Mouse (Mus musculus): ENCODE results near the gene Corin. TPM values are rescaled to one million over a fixed set of nuclear protein-coding genes. Genes with fewer than 3 reads are reported as not detected.

Gene Corin
- polyA plus RNA-seq (2012; rRNA removed): 0.08 and 0.14 TPM in 2 replicates

DNA sequence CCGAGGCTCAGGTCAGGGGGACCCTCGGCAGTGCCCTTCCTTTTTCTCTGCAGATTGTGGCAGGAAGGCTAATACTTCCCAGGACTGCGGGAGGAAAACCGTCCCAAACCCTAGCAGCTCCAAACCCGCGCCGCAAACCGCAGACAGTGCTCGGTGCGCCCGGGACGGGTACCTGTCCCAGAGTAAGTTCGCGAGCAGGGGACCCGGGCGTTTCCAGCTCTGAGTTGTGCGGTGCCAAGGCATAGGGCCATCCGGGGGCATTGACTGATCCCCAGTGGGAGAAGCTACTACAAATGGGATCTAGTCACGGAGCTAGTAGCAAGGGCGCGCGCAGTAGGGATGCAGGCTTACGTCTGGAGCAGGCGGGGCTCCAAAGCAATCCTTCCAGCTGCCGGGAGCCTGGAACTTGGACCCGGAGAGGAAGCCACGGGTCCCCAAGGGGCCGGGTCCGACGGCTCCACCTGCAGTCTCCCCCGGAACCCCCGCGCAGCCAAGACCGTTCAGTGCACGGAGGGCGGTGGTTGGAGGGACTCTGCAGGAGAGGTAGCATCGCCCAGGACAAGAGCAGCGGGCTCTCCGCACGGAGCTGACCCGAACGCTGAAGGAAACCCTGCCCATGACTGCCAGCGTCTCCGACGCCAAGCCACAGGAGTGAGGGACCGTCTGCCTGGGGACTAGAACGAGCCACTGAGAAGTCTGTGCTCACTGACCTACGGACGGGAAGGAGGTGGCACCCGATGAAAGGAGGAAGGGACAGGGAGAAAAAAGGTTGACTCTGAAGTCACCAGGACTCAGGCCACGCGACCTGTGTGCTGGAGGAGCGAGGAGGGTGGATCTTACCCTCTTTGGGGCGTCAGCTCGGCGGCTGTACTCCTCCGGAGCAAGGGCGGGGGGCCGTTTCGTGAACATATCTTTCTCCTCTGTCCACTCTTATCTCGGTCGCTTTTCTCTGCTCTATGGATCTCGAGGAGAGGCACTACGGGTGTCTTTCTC is at the start of gene Corin:
Gene Corin, minus strand, starts transcription at position 943 of the 993 bp plus-strand sequence.
- no peak for DNase-seq (ENCODE audit: extremely low spot score in 1 of 2, low spot score in 1 of 2)

GRCm38 (mm10) chr5:72551209-72551608 is 46.9 kb upstream of the Corin start:
- no peak for DNase-seq (ENCODE audit: extremely low spot score in 1 of 2, low spot score in 1 of 2)

- DNase-seq (ENCODE audit: extremely low spot score in 1 of 2, low spot score in 1 of 2): no peak
Observed at GRCm38 (mm10) chr5:72528896-72529295, 24.6 kb upstream of the Corin start.

- DNase-seq (ENCODE audit: extremely low spot score in 1 of 2, low spot score in 1 of 2): no peak
Observed at GRCm38 (mm10) chr5:72513808-72514207, 9.5 kb upstream of the Corin start.

DNA sequence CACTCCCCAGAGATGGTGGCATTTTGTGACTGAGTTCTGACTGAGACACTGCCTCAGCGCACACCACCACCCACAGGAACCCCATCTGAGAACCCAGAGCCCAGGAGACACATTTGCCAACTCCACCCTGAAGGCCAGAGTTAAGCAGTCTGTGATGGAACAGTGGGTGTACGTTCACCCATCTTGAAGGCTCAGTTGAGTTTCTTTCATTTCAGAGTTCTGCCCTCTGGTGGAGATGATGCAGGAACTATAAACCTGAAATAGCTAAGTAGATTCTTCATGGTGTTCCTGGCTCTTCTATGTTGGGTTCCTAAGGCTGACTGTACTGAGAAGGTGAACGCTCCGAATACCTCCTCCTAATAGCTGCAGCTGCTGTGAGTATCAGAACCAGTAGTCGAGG is 1.5 kb upstream of the Corin start:
- DNase-seq (ENCODE audit: extremely low spot score in 1 of 2, low spot score in 1 of 2): peak in 1 of 2 experiments; percentile 62

DNA sequence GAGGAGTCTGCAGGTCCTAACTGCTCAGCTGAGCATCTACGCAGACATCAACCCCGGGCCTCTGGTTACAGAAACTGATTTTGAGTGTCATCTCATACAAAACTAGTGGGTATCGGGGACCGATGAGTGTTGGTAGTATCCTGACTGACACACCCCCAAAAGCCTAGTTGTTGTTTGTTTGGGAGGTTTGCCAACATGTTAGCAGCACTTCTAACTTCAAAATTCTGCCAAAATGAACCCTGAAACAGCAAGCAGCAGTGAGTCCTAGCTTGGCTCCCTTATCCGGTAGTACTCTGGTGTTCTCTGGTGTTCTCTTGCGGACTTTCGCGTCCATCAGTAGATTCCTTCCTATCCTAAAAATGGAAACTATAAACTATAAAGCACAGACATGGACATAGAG is 1.5 kb downstream of the Corin start:
- DNase-seq (ENCODE audit: extremely low spot score in 1 of 2, low spot score in 1 of 2): no peak

DNA sequence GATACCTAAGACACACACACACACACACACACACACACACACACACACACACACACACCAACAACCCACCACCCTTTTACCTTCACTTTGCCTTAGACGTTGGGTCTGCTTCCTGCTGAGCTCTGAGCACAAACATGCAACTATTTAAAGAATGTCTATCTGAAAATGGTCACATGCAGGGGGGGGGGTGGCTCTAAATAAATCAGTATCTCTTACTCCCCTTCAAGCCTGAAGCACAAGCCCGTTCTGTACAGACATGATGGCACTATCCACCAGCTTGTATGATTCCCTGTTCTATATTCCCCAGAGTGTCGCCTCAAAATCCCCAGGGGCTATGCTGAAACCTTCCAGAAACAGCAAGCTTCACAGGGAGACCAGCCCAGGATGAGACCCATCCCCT is 2.5 kb downstream of the Corin start:
- DNase-seq (ENCODE audit: extremely low spot score in 1 of 2, low spot score in 1 of 2): no peak

GRCm38 (mm10) chr5:72498271-72498670 is 6.0 kb downstream of the Corin start:
- no peak for DNase-seq (ENCODE audit: extremely low spot score in 1 of 2, low spot score in 1 of 2)

GRCm38 (mm10) chr5:72496756-72497155 is 7.5 kb downstream of the Corin start:
- no peak for DNase-seq (ENCODE audit: extremely low spot score in 1 of 2, low spot score in 1 of 2)

- no peak for DNase-seq (ENCODE audit: extremely low spot score in 1 of 2, low spot score in 1 of 2)
Observed at GRCm38 (mm10) chr5:72493906-72494305, 10.4 kb downstream of the Corin start.

DNA sequence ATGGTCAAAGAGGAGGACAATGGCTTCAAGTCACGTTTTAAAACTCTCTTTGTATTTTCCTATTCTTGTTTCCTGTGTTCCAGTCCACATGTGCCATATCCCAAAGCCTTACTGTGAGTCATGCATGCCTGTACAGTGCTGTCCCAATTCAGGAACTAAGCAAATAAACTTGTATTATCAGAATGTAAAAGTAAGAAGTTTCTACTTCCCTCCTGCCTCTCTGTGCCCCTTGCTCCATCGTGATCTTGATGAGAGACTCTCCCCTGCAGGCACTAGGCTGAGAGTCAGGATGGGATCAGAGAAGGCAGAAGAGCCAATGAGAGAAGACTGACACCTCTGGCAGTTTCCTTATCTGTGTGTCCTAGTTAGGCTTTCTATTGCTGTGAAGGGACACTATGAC is 13.0 kb downstream of the Corin start:
- DNase-seq (ENCODE audit: extremely low spot score in 1 of 2, low spot score in 1 of 2): no peak

GRCm38 (mm10) chr5:72480456-72480855 is 23.8 kb downstream of the Corin start:
- DNase-seq (ENCODE audit: extremely low spot score in 1 of 2, low spot score in 1 of 2): no peak

GRCm38 (mm10) chr5:72472317-72473009 is 31.8 kb downstream of the Corin start:
- no peak for DNase-seq (ENCODE audit: extremely low spot score in 1 of 2, low spot score in 1 of 2)

DNA sequence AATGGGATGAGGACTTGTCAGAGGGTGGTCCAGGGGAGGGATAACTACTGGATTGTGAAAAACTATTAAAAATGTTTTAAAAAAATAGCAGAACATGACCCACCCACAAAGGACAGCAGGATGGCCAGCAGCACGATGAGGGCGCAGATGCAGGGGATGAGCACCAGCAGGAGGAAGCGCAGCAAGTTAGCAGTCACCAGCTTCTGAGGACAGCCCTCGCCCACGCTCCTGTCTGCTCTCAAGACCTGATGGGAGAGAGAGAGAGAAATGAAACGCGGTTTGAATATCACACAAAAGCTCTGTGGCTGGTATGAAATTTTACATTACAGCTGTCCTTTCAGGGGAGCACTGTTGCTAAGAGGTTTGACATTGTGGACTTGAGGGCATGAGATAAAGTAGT is 32.5 kb downstream of the Corin start:
- DNase-seq (ENCODE audit: extremely low spot score in 1 of 2, low spot score in 1 of 2): peak; percentile 11 to 60

GRCm38 (mm10) chr5:72464932-72465331 is 39.3 kb downstream of the Corin start:
- no peak for DNase-seq (ENCODE audit: extremely low spot score in 1 of 2, low spot score in 1 of 2)

DNA sequence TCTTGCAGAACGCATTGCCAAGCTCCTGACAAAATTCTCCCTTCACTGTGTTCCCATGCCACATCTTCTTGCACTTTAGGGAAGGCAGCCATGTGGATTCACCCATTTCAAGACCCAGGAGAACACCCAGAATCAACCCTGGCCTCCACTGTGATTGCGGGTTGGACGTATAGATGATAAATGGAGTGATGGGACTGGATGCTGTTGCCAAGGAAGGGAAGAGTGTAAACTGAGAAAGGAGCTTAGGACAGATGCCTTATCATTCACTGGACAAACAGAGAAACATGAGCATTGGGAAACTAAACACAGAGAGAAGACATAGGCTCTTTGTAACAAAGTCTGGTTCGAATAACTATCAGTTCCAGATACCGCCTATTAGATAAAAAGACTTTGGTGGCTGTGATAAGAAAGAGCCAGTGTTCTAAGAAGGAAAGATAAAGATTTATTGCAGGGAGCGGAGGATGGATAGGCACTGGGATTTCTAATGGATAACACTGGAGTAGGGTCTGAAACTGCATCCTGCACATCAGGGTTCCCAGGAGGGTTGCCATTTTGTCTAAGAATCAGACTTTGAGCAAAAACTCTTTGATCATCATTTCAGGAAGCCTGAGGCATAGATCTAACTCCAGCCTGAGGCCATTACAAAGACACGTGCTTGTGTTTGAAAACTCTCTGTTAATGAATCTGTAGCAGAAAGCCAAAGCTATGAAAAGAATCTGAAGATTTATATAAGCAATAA is 44.7 kb downstream of the Corin start:
- no peak for DNase-seq (ENCODE audit: extremely low spot score in 1 of 2, low spot score in 1 of 2)

GRCm38 (mm10) chr5:72453690-72454089 is 50.6 kb downstream of the Corin start:
- DNase-seq (ENCODE audit: extremely low spot score in 1 of 2, low spot score in 1 of 2): peak in 1 of 2 experiments; percentile 10

DNA sequence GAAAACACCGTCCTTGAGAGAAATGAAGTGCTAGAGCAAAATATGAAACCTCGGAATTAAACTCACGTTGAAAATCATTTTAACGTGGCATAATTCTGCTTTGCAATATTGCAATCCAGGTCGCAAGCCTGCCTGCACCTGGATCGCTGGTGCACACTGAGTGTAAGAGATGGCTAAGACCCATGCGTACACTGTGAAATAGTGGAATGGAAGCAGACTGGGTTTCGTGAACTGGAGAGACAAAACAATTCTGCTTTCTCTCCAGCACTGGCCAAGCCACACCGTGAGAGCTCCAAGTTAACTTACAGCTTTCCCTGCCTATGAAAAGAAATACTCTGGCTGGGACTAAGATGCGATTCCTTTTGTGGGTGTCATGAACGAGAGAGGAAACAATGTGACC is 51.1 kb downstream of the Corin start:
- DNase-seq (ENCODE audit: extremely low spot score in 1 of 2, low spot score in 1 of 2): no peak

- DNase-seq (ENCODE audit: extremely low spot score in 1 of 2, low spot score in 1 of 2): no peak
Observed at GRCm38 (mm10) chr5:72452750-72453149, 51.5 kb downstream of the Corin start.

- DNase-seq (ENCODE audit: extremely low spot score in 1 of 2, low spot score in 1 of 2): no peak
Observed at GRCm38 (mm10) chr5:72448846-72449245, 55.4 kb downstream of the Corin start.

- DNase-seq (ENCODE audit: extremely low spot score in 1 of 2, low spot score in 1 of 2): no peak
Observed at GRCm38 (mm10) chr5:72446104-72446503, 58.2 kb downstream of the Corin start.
